Mouse (Mus musculus): ENCODE results near the gene Fam174b.

The Fam174b gene

DNA sequence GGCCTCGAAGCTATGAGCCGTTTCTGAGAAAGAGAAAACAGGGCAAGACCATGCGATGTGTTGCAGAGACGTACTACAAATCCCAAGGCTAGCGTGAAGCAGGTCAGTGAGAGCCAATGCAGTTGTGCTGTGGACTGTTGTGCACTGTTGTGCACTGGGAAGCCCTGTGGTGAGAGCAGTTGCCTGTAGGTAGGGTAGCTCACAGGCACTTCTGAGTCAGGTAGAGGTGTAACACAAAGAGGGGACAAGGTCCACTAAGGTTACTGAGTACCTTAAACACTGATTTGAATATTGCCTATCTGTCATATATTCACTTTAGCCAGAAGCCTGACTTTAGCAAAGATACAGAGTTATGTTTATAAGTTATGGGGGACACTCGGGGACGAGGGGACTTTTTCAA lies 74.4 kb downstream of the Fam174b start:
- DNase-seq (ENCODE audit: low spot score in 2 of 2): no peak

DNA sequence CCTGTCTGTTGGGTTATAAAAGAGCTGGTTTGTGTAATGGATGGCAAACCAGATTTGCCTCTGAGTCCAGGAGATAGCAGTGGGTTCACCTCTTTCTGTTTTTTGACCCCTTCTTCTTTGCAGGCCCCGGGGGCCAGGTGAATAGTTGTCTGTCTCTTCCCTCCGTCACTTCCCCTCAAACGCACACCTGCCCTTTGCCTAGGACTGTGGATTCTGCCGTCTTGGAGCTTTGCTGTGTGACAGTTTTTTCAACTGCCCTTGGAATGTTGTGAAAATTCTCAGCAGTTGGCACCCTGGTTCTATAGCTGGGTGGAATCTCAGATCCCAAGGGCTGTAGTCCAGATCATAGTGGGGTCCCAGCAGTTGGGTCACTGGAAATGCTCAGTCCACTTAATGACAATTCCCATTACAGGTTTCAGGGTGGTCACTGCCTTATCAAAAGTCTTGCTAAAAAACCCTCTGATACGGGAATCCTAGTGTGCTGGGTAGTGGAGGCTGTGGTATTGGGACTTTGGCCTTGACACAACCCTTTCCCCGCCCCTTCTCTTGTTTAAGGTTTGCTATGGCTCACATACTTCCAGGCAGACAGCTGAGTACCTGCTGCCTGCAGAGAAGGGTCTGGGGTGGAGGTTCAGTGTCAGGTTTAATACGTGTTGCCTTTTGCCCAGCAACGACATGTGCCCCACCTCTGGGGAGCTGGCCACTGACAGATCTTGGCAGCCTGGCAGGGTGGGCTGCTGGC lies 76.3 kb downstream of the Fam174b start:
- DNase-seq (ENCODE audit: low spot score in 2 of 2): no peak

DNA sequence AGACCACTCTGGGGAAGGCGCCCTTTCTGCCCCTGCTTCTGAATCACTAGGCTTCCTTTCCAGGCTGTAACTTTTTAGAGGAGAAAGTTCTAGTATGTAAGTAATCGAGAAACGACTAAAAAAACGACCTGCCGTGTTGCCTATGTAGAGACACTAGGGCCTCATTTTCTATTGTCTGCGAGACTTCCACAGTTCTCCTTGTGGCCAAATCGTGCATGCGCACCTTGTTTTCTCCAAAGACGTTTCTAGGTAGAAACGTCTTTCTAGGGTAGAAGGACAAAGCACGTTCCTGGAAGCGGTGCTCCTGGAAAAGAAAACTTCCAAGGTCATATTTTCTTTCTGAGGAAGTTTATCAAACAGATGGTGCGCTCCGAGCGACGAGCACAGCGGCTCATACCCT lies 79.3 kb downstream of the Fam174b start:
- no peak for DNase-seq (ENCODE audit: low spot score in 2 of 2)

Data from spleen, postnatal 10 days (tissue).